Comparison of ENCODE assay signal across 10 mouse cellular contexts in the genomic region with DNA sequence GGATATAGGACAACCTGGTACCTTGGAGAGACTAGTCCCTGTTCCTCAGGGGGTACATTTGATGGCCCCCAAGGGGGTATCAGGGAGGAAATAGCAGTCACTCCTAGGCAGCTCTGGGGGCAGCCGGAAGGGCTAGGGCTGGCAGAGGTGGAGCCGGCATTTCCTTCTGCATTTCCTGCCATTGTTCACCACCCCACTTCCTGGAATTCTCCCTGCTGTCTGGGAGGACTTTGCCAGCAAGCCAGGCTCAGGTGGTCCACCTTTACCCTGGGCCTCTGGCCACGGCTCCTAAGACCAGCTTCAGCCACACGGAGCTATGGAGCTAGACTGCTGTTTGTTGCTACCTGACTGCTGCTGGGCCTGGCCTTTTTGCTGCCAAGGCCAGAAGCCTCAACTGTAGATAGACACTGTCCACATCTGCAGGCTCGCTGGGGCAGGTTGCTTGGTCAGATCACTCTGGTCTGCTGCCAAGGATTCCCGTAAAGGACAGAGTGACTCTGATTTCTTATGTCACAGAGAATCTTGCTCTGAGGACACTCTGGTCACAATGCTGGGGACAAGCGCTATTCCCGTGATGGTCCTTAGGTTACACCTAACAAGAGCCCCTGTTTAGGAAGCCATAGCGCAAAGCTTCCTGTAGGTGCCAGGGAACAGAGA. TPM values are rescaled to one million over a fixed set of nuclear protein-coding genes. Genes with fewer than 3 reads are reported as not detected.
DNase-seq lines count a peak whose midpoint lies in the region; ATAC-seq and TF ChIP-seq lines count a peak whose summit lies in the region.
"Had no signal": no experiment of that assay in that cellular context is flagged by ENCODE, and none has a peak within 500 bp of the region (broad histone marks: within the 10 kb centered on the region; RNA-seq: fewer than 3 reads in every experiment).

No protein-coding gene starts in this region.

- no peaks in the 10 kb centered on the region for H3K36me3 ChIP-seq in lung, postnatal 0 days (ENCODE audit: insufficient read depth, low read length)

- peak; percentile 89 for TF ChIP-seq EP300 in lung, postnatal 0 days (IDR thresholded peaks at IDR 0.05)

- H3K4me2 ChIP-seq in lung, postnatal 0 days (replicated peaks; ENCODE audit: low read depth, low read length), result no peak overlapping the region

- no peaks in the 10 kb centered on the region for H3K9me3 ChIP-seq in lung, postnatal 0 days (ENCODE audit: low read length)

- DNase-seq in gastrocnemius, postnatal 25 days, result peak; percentile 48
- DNase-seq in gastrocnemius, postnatal 36 days, result no peak
- DNase-seq in heart, adult 18-20 months, result peak; percentile 47 to 79
- peak; percentile 44 for DNase-seq in kidney, adult 18-20 months
- peak; percentile 45 for DNase-seq in lung, postnatal 0 days (ENCODE audit: low spot score)
- no peak for DNase-seq in layer of hippocampus, postnatal 10 days (ENCODE audit: low spot score in 2 of 2)
- DNase-seq in Muller cell, postnatal 12 days (ENCODE audit: inconsistent ontology term), result no peak
- DNase-seq in yolk sac, embryonic 10.5 days (ENCODE audit: low spot score), result no peak

- ATAC-seq in lung, postnatal 0 days, result peak; percentile 82
- ATAC-seq: CD4-positive, CD25-positive, alpha-beta regulatory T cell, adult 4 months had no signal

- H3K27ac ChIP-seq in lung, postnatal 0 days (ENCODE audit: low read length), result peak overlapping the region; percentile 88
- H3K27ac ChIP-seq: liver, embryonic 14.5 days had no signal

- no peak overlapping the region for H3K4me3 ChIP-seq in lung, postnatal 0 days (ENCODE audit: low read depth, low read length)

- no peak for TF ChIP-seq CTCF in lung, postnatal 0 days (IDR thresholded peaks at IDR 0.05)

- H3K4me1 ChIP-seq in lung, postnatal 0 days (ENCODE audit: insufficient read depth, low read depth, low read length), result no peaks in the 10 kb centered on the region

- intact Hi-C loops in gastrocnemius, postnatal 36 days (cut with DNase I), result no loop called here

- WGBS in lung, postnatal 0 days, result 62% methylated on average over 9 of the region's 9 CpGs

- H3K27me3 ChIP-seq in lung, postnatal 0 days (replicated peaks; ENCODE audit: insufficient read depth, low read length), result no peaks in the 10 kb centered on the region

- H3K9ac ChIP-seq in lung, postnatal 0 days (replicated peaks; ENCODE audit: low read depth), result no peak overlapping the region
- H3K9ac ChIP-seq: liver, embryonic 14.5 days had no signal

RNA-seq across cellular contexts. Expression of gene Dysf, which starts 45.6 kb away (rescaled TPM):
- 10 to 100 TPM; 84.4 to 99.3 TPM for total RNA-seq in gastrocnemius, postnatal 25 days (2021)
- 10 to 100 TPM; 77.3 to 80.9 TPM for total RNA-seq in gastrocnemius, postnatal 36 days (2021)
- total RNA-seq in heart, adult 18-20 months (2021), result 100 to 1,000 TPM in 1 of 2 experiments, 10 to 100 TPM in 1; 99.8 to 105 TPM
- 6.3 and 6.6 TPM in 2 replicates for polyA plus RNA-seq in lung, postnatal 0 days (2015; fragmentation: Nextera tagmentation; extraction: Ambion mirVana)
- 1 to 10 TPM; 3.5 to 4.0 TPM for total RNA-seq in layer of hippocampus, postnatal 10 days (2021)
- polyA plus RNA-seq: CD4-positive, CD25-positive, alpha-beta regulatory T cell, adult 4 months had no signal

Comparison
In these comparisons a context has a peak if more than half of its experiments do, and no peak if none do; other contexts are left out.
1. DNase-seq: peak in gastrocnemius, postnatal 25 days (single experiment), heart, adult 18-20 months (2 of 2), kidney, adult 18-20 months (single experiment) and lung, postnatal 0 days (single experiment); none in gastrocnemius, postnatal 36 days (0 of 2), layer of hippocampus, postnatal 10 days (0 of 2), Muller cell, postnatal 12 days (single experiment) and yolk sac, embryonic 10.5 days (single experiment).
2. RNA of gene Dysf, which starts 45.6 kb away (total RNA-seq): 99.8 to 105 TPM in heart, adult 18-20 months, 84.4 to 99.3 TPM in gastrocnemius, postnatal 25 days and 77.3 to 80.9 TPM in gastrocnemius, postnatal 36 days; 3.5 to 4.0 TPM in layer of hippocampus, postnatal 10 days; every median in the first group is over 10 times any median in the second.